Mouse (Mus musculus) brain, adult 2 months (tissue): ENCODE results near the gene Kazn.

ENCODE experiments used
- DNase-seq: peaks from one replicate; pipeline ENCODE4 v3.0.0; 2011; ENCODE audit warnings: low read depth, low spot score

Kazn gene

GRCm38 (mm10) chr4:142242164-142242563 is 3.0 kb upstream of the Kazn start:
- no peak for DNase-seq

GRCm38 (mm10) chr4:142240874-142241273 is 1.7 kb upstream of the Kazn start:
- DNase-seq: no peak

- peak; percentile 71 for DNase-seq
Observed at GRCm38 (mm10) chr4:142238486-142239239, 538 bp downstream of the Kazn start.

- DNase-seq: peak; percentile 72
Observed at GRCm38 (mm10) chr4:142238041-142238440, 1.2 kb downstream of the Kazn start.

- no peak for DNase-seq
Observed at GRCm38 (mm10) chr4:142236681-142237080, 2.5 kb downstream of the Kazn start.

GRCm38 (mm10) chr4:142235426-142235825 is 3.8 kb downstream of the Kazn start:
- DNase-seq: no peak

GRCm38 (mm10) chr4:142234828-142235227 is 4.4 kb downstream of the Kazn start:
- DNase-seq: no peak

- DNase-seq: no peak
Observed at GRCm38 (mm10) chr4:142228821-142229575, 10.2 kb downstream of the Kazn start.

- no peak for DNase-seq
Observed at GRCm38 (mm10) chr4:142223898-142224645, 15.1 kb downstream of the Kazn start.

- DNase-seq: no peak
Observed at GRCm38 (mm10) chr4:142222385-142222784, 16.8 kb downstream of the Kazn start.

GRCm38 (mm10) chr4:142221757-142222072 is 17.5 kb downstream of the Kazn start:
- DNase-seq: no peak

- no peak for DNase-seq
Observed at GRCm38 (mm10) chr4:142221025-142221756, 18.0 kb downstream of the Kazn start.

GRCm38 (mm10) chr4:142218997-142219396 is 20.2 kb downstream of the Kazn start:
- no peak for DNase-seq

GRCm38 (mm10) chr4:142217048-142217447 is 22.2 kb downstream of the Kazn start:
- DNase-seq: no peak

- DNase-seq: no peak
Observed at GRCm38 (mm10) chr4:142215760-142216159, 23.4 kb downstream of the Kazn start.

GRCm38 (mm10) chr4:142214532-142214931 is 24.7 kb downstream of the Kazn start:
- no peak for DNase-seq

- DNase-seq: peak; percentile 79
Observed at GRCm38 (mm10) chr4:142212425-142212824, 26.8 kb downstream of the Kazn start.

GRCm38 (mm10) chr4:142209884-142210283 is 29.3 kb downstream of the Kazn start:
- DNase-seq: no peak

GRCm38 (mm10) chr4:142209476-142209875 is 29.7 kb downstream of the Kazn start:
- no peak for DNase-seq

- no peak for DNase-seq
Observed at GRCm38 (mm10) chr4:142205693-142206092, 33.5 kb downstream of the Kazn start.

GRCm38 (mm10) chr4:142196626-142197025 is 42.6 kb downstream of the Kazn start:
- DNase-seq: no peak

- DNase-seq: peak; percentile 91
Observed at GRCm38 (mm10) chr4:142193780-142194179, 45.4 kb downstream of the Kazn start.
